Mouse (Mus musculus): ENCODE results near the gene Bdkrb2. TPM values are rescaled to one million over a fixed set of nuclear protein-coding genes. Genes with fewer than 3 reads are reported as not detected.
A peak's percentile ranks its signal among the peaks of the same experiment; 100 is the strongest.

Gene Bdkrb2
- 0.05 TPM in 1 of 2 replicates, not detected in the other for polyA plus RNA-seq (2015; fragmentation: Nextera tagmentation; extraction: Ambion mirVana)

DNA sequence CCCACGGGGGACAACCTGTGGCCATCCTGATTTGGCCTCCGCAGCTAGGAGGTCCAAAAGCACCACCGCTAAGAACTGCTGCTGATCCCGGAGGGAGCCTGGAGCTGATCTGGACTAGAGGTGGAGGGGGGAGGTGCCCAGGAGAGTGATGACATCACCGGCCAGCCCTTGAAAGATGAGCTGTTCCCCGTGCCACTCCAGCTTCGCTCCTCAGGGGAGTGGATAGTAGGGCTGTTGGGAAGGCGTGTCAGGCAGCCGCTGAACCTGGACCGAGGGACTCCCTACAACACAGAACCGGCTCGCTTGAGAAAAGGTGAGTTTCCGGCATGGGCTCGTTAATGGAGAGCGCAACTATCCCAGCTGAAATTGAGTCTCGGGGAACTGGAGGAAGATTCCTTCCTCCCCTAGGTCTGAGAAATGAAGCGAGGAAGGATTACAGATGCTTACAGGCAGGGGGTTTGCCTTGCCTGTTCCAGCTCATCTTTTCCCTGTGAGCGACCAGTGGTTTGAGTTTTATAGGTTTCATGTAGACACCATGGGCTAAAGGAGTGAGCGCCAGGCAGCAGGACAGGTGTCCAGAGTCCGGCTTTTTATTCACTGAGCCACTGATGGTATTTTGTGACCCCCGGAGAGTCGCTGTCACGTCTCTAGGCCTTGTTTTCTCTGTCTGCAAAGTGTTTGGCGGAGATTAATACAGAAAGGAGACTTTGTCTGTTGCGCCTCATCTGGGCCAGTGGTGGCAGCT is at the start of gene Bdkrb2:
Gene Bdkrb2 (plus strand): TSS at position 291 of the 745 bp plus-strand sequence.
- peak within 1 kb of the TSS; percentile 20; the same call in 1 of the 2 replicates for H3K4me2 ChIP-seq (ENCODE audit: low read depth, low read length)

GRCm38 (mm10) chr12:105514111-105514510 is 48.9 kb upstream of the Bdkrb2 start:
- no peaks in the 10 kb centered on the region for H3K9me3 ChIP-seq (ENCODE audit: low read length)
- H3K36me3 ChIP-seq (replicated peaks; ENCODE audit: insufficient read depth, low read length), result no peaks in the 10 kb centered on the region
- H3K4me3 ChIP-seq (ENCODE audit: low read depth, low read length), result no peak overlapping the region
- ATAC-seq (no peak), DNase-seq (no peak)
- H3K27me3 ChIP-seq (ENCODE audit: insufficient read depth, low read length), result no peaks in the 10 kb centered on the region
- no peak overlapping the region for H3K27ac ChIP-seq (ENCODE audit: low read depth)
- H3K9ac ChIP-seq (replicated peaks), result no peak overlapping the region
- no peaks in the 10 kb centered on the region for H3K4me1 ChIP-seq (ENCODE audit: insufficient read depth)
- TF ChIP-seq CTCF (IDR thresholded peaks at IDR 0.05; ENCODE audit: low read depth) (no peak), EP300 (IDR thresholded peaks at IDR 0.05; ENCODE audit: low read depth) (no peak)
- no peak overlapping the region for H3K4me2 ChIP-seq (ENCODE audit: low read depth, low read length)
- WGBS (ENCODE audit: insufficient replicate concordance), result 68% methylated on average over 10 of the region's 10 CpGs

More for the DNA sequence above, at the start of gene Bdkrb2:
- Histone ChIP-seq H3K9ac (replicated peaks) (no peak within 1 kb of the TSS), H3K27me3 (ENCODE audit: insufficient read depth, low read length) (peaks cover 32% of the 10 kb centered on the region), H3K9me3 (ENCODE audit: low read length) (no peaks in the 10 kb centered on the region), H3K4me3 (ENCODE audit: low read depth, low read length) (no peak within 1 kb of the TSS), H3K36me3 (replicated peaks; ENCODE audit: insufficient read depth, low read length) (no peaks in the 10 kb centered on the region), H3K27ac (ENCODE audit: low read depth) (no peak within 1 kb of the TSS), H3K4me1 (ENCODE audit: insufficient read depth) (no peaks in the 10 kb centered on the region)
- ATAC-seq (no peak), DNase-seq (no peak)
- TF ChIP-seq CTCF (IDR thresholded peaks at IDR 0.05; ENCODE audit: low read depth) (no peak), EP300 (IDR thresholded peaks at IDR 0.05; ENCODE audit: low read depth) (no peak)
- 9% methylated on average over 25 of the region's 25 CpGs for WGBS (ENCODE audit: insufficient replicate concordance)

GRCm38 (mm10) chr12:105517026-105517675 is 45.9 kb upstream of the Bdkrb2 start:
- H3K4me1 ChIP-seq (ENCODE audit: insufficient read depth), result no peaks in the 10 kb centered on the region
- H3K9ac ChIP-seq (replicated peaks), result no peak overlapping the region
- H3K36me3 ChIP-seq (replicated peaks; ENCODE audit: insufficient read depth, low read length), result no peaks in the 10 kb centered on the region
- H3K9me3 ChIP-seq (ENCODE audit: low read length), result no peaks in the 10 kb centered on the region
- no peak overlapping the region for H3K27ac ChIP-seq (ENCODE audit: low read depth)
- ATAC-seq, result no peak
- no peaks in the 10 kb centered on the region for H3K27me3 ChIP-seq (ENCODE audit: insufficient read depth, low read length)
- TF ChIP-seq EP300 (IDR thresholded peaks at IDR 0.05; ENCODE audit: low read depth) (no peak), CTCF (IDR thresholded peaks at IDR 0.05; ENCODE audit: low read depth) (no peak)
- H3K4me2 ChIP-seq (ENCODE audit: low read depth, low read length), result no peak overlapping the region
- DNase-seq, result no peak
- 71% methylated on average over 21 of the region's 21 CpGs for WGBS (ENCODE audit: insufficient replicate concordance)
- H3K4me3 ChIP-seq (ENCODE audit: low read depth, low read length), result no peak overlapping the region

DNA sequence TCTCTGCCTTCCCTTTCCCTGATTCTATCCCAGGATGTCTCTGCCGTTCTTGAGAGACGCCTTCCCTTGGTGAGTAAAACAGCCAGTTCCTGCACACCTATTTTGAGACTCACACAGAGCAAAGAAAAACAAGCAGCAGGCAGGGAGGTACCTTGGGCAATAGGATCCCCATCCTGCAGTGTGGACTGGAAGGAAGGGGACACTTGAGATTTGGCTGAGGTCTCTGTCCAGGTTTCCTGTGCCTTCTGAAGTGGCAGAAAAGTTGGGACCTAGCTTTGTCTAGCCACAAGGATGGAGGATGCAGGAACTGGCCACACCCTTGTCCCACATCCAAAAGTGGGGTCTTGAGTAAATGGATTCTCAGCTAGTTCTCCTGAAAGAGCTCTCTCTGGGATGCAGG is 43.2 kb upstream of the Bdkrb2 start:
- Histone ChIP-seq H3K4me2 (ENCODE audit: low read depth, low read length) (no peak overlapping the region), H3K9me3 (ENCODE audit: low read length) (no peaks in the 10 kb centered on the region), H3K27me3 (ENCODE audit: insufficient read depth, low read length) (no peaks in the 10 kb centered on the region), H3K9ac (replicated peaks) (no peak overlapping the region), H3K36me3 (replicated peaks; ENCODE audit: insufficient read depth, low read length) (no peaks in the 10 kb centered on the region), H3K27ac (ENCODE audit: low read depth) (no peak overlapping the region), H3K4me1 (ENCODE audit: insufficient read depth) (no peaks in the 10 kb centered on the region), H3K4me3 (ENCODE audit: low read depth, low read length) (no peak overlapping the region)
- ATAC-seq (no peak), DNase-seq (no peak)
- 67% methylated on average over 2 of the region's 2 CpGs for WGBS (ENCODE audit: insufficient replicate concordance)
- TF ChIP-seq EP300 (IDR thresholded peaks at IDR 0.05; ENCODE audit: low read depth) (no peak), CTCF (IDR thresholded peaks at IDR 0.05; ENCODE audit: low read depth) (no peak)

GRCm38 (mm10) chr12:105521170-105521762 is 41.8 kb upstream of the Bdkrb2 start:
- Histone ChIP-seq H3K9ac (replicated peaks) (no peak overlapping the region), H3K27ac (ENCODE audit: low read depth) (no peak overlapping the region), H3K4me2 (ENCODE audit: low read depth, low read length) (no peak overlapping the region), H3K4me1 (ENCODE audit: insufficient read depth) (no peaks in the 10 kb centered on the region), H3K4me3 (ENCODE audit: low read depth, low read length) (no peak overlapping the region), H3K9me3 (ENCODE audit: low read length) (no peaks in the 10 kb centered on the region), H3K36me3 (replicated peaks; ENCODE audit: insufficient read depth, low read length) (no peaks in the 10 kb centered on the region), H3K27me3 (ENCODE audit: insufficient read depth, low read length) (no peaks in the 10 kb centered on the region)
- TF ChIP-seq EP300 (IDR thresholded peaks at IDR 0.05; ENCODE audit: low read depth), result no peak
- TF ChIP-seq CTCF (IDR thresholded peaks at IDR 0.05; ENCODE audit: low read depth), result no peak
- no peak for DNase-seq
- no peak for ATAC-seq
- 74% methylated on average over 15 of the region's 15 CpGs for WGBS (ENCODE audit: insufficient replicate concordance)

DNA sequence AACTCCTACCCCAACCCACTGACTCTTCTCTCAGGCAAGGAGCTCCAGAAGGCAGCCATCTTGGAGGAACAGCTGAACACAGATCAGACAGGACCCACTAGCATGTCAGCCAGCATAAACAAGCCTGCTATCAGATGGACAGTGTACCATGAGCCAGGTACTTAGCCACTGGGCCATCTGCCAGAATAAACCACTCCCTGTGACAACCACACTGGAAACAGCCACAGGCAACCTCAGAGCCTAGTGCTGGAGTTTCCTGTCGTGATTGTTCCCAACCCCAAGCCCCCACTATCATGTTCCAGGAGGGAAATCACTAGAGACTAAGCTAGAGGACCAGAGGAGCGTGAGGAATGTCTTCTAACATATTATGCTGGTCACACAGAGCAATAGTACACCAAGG is 39.3 kb upstream of the Bdkrb2 start:
- TF ChIP-seq EP300 (IDR thresholded peaks at IDR 0.05; ENCODE audit: low read depth) (no peak), CTCF (IDR thresholded peaks at IDR 0.05; ENCODE audit: low read depth) (no peak)
- 51% methylated on average over 2 of the region's 2 CpGs for WGBS (ENCODE audit: insufficient replicate concordance)
- DNase-seq (no peak), ATAC-seq (no peak)
- Histone ChIP-seq H3K4me3 (ENCODE audit: low read depth, low read length) (no peak overlapping the region), H3K4me1 (ENCODE audit: insufficient read depth) (no peaks in the 10 kb centered on the region), H3K27me3 (ENCODE audit: insufficient read depth, low read length) (no peaks in the 10 kb centered on the region), H3K4me2 (ENCODE audit: low read depth, low read length) (no peak overlapping the region), H3K36me3 (replicated peaks; ENCODE audit: insufficient read depth, low read length) (no peaks in the 10 kb centered on the region), H3K9me3 (ENCODE audit: low read length) (no peaks in the 10 kb centered on the region), H3K9ac (replicated peaks) (no peak overlapping the region), H3K27ac (ENCODE audit: low read depth) (no peak overlapping the region)

All from liver, postnatal 0 days (tissue).